Mouse (Mus musculus) heart, postnatal 0 days (tissue): Measurements from ENCODE around the gene Ell3. TPM values are rescaled to one million over a fixed set of nuclear protein-coding genes. Genes with fewer than 3 reads are reported as not detected.
A peak's percentile ranks its signal among the peaks of the same experiment; 100 is the strongest.

Source experiments
- ATAC-seq: fragments of 200-750 bp; cut with Nextera tagmentation; 2 replicates; pipeline ENCODE4 v1.8.0; 2017; ENCODE audit warnings: low read depth, moderate number of reproducible peaks, moderate library complexity; ENCODE audit not compliant: insufficient read depth
- DNase-seq: peaks from one replicate; pipeline ENCODE4 v3.0.0-alpha.2; 2016; ENCODE audit warnings: low spot score
- H3K27ac ChIP-seq: fragments of 300-500 bp; sonication (generic); 2 replicates; pipeline ENCODE4 v1.5.1; 2014; ENCODE audit warnings: low read depth, mild to moderate bottlenecking
- H3K27me3 ChIP-seq: fragments of 300-500 bp; sonication (generic); 2 replicates; pipeline ENCODE4 v1.6.1; 2014; ENCODE audit warnings: low read length, mixed read lengths; ENCODE audit not compliant: control insufficient read depth, insufficient read depth
- H3K36me3 ChIP-seq: fragments of 300-500 bp; sonication (generic); replicated peaks from 2 replicates; pipeline ENCODE4 v1.6.1; 2014; ENCODE audit warnings: low read length, mixed read lengths; ENCODE audit not compliant: control insufficient read depth, insufficient read depth
- H3K4me1 ChIP-seq: fragments of 300-500 bp; sonication (generic); 2 replicates; pipeline ENCODE4 v1.6.1; 2014; ENCODE audit warnings: antibody characterized with exemption; ENCODE audit not compliant: control insufficient read depth, insufficient read depth
- H3K4me2 ChIP-seq: fragments of 300-500 bp; sonication (generic); 2 replicates; pipeline ENCODE4 v1.6.1; 2014; ENCODE audit warnings: low read depth, mild to moderate bottlenecking, low read length, moderate library complexity
- H3K4me3 ChIP-seq: fragments of 300-500 bp; sonication (generic); 2 replicates; pipeline ENCODE4 v1.5.1; 2014; ENCODE audit warnings: low read depth, low read length
- H3K9ac ChIP-seq: fragments of 300-500 bp; sonication (generic); replicated peaks from 2 replicates; pipeline ENCODE4 v1.6.1; 2014; ENCODE audit warnings: low read depth, low read length, mixed read lengths
- H3K9me3 ChIP-seq: fragments of 300-500 bp; sonication (generic); replicated peaks from 2 replicates; pipeline ENCODE4 v1.6.1; 2016; ENCODE audit warnings: low read length; ENCODE audit not compliant: control insufficient read depth
- CTCF ChIP-seq: IDR thresholded peaks from 2 replicates; pipeline ENCODE4 v1.5.1; 2016; ENCODE audit warnings: antibody characterized with exemption, control low read depth, low read depth
- EP300 ChIP-seq: IDR thresholded peaks from 2 replicates; pipeline ENCODE4 v1.6.1; 2016; ENCODE audit warnings: antibody characterized with exemption, low read depth
- WGBS: fragments of 180-500 bp; shearing (Covaris S2); extraction: QIAGEN DNeasy Blood & Tissue Kit; methylation state at CpG from one replicate; pipeline ENCODE4 v1.1.7; 2014; 5-methylcytosine and 5-hydroxymethylcytosine counted together
- polyA plus RNA-seq: library from polyadenylated mRNA; unstranded; fragments of >200 nt; fragmentation: Nextera tagmentation; extraction: Ambion mirVana; gene quantifications from 2 replicates; pipeline ENCODE4 v1.2.1, GENCODE M21; 2015
- total RNA-seq: library from RNA; depleted of rRNA; stranded (reverse); fragments of >200 nt; gene quantifications from 2 replicates; pipeline ENCODE4 v1.2.3, GENCODE M21; 2014; ENCODE audit warnings: low replicate concordance

Ell3 gene
- total and polyA plus RNA-seq, 2 experiments from 2014 or later = 0.55 TPM; not detected in 1

- H3K4me1 ChIP-seq = peaks cover 24% of the 10 kb centered on the region
- H3K4me3 ChIP-seq = peak within 1 kb of the TSS; percentile 62
- peak within 1 kb of the TSS; percentile 83 for H3K27ac ChIP-seq
- peak; percentile 84 for ATAC-seq
- TF ChIP-seq EP300 (no peak), CTCF (no peak)
- no peaks in the 10 kb centered on the region for H3K27me3 ChIP-seq
- DNase-seq = peak; percentile 81
- peaks cover 27% of the 10 kb centered on the region for H3K36me3 ChIP-seq
- H3K9me3 ChIP-seq = no peaks in the 10 kb centered on the region
- WGBS = 4% methylated on average over 41 of the region's 41 CpGs
- peak within 1 kb of the TSS; percentile 62 for H3K9ac ChIP-seq
- peak within 1 kb of the TSS; percentile 79 for H3K4me2 ChIP-seq
Observed at GRCm38 (mm10) chr2:121456692-121457642, 12.9 kb upstream of the Ell3 start, which contains the start of gene Serinc4. Serinc4 (minus strand) TSS chr2:121456781.

GRCm38 (mm10) chr2:121455534-121455933 is 11.5 kb upstream of the Ell3 start:
- H3K4me1 ChIP-seq = peaks cover 33% of the 10 kb centered on the region
- no peak overlapping the region for H3K4me3 ChIP-seq
- DNase-seq (no peak), ATAC-seq (no peak)
- H3K9ac ChIP-seq = no peak overlapping the region
- no peaks in the 10 kb centered on the region for H3K9me3 ChIP-seq
- no peak overlapping the region for H3K4me2 ChIP-seq
- WGBS = 71% methylated on average over 5 of the region's 5 CpGs
- peaks cover 31% of the 10 kb centered on the region for H3K36me3 ChIP-seq
- H3K27ac ChIP-seq = no peak overlapping the region
- no peak for TF ChIP-seq EP300
- no peak for TF ChIP-seq CTCF
- H3K27me3 ChIP-seq = no peaks in the 10 kb centered on the region

- Histone ChIP-seq H3K36me3 (peaks cover 29% of the 10 kb centered on the region), H3K4me3 (no peak overlapping the region), H3K4me2 (no peak overlapping the region), H3K9ac (no peak overlapping the region), H3K4me1 (peaks cover 33% of the 10 kb centered on the region), H3K9me3 (no peaks in the 10 kb centered on the region), H3K27ac (peak overlapping the region; percentile 61), H3K27me3 (no peaks in the 10 kb centered on the region)
- no peak for ATAC-seq
- 86% methylated on average over 6 of the region's 6 CpGs for WGBS
- no peak for TF ChIP-seq CTCF
- TF ChIP-seq EP300 = no peak
- DNase-seq = no peak
Observed at GRCm38 (mm10) chr2:121453917-121454316, 9.8 kb upstream of the Ell3 start.

- TF ChIP-seq EP300 (no peak), CTCF (no peak)
- Histone ChIP-seq H3K36me3 (peaks cover 22% of the 10 kb centered on the region), H3K4me2 (no peak within 1 kb of the TSS; the same call in 1 of the 2 replicates), H3K9me3 (no peaks in the 10 kb centered on the region), H3K4me1 (peaks cover 34% of the 10 kb centered on the region), H3K9ac (no peak within 1 kb of the TSS), H3K27ac (peak within 1 kb of the TSS; percentile 61), H3K4me3 (no peak within 1 kb of the TSS), H3K27me3 (no peaks in the 10 kb centered on the region)
- 34% methylated on average over 4 of the region's 4 CpGs for WGBS
- ATAC-seq = no peak
- peak; percentile 37 for DNase-seq
Observed at GRCm38 (mm10) chr2:121452990-121453389, 8.9 kb upstream of the Ell3 start, which contains the start of gene Hypk. Hypk (plus strand) TSS chr2:121453290.

GRCm38 (mm10) chr2:121452361-121452760 is 8.3 kb upstream of the Ell3 start:
- Histone ChIP-seq H3K27ac (peak overlapping the region; percentile 61), H3K36me3 (peaks cover 21% of the 10 kb centered on the region), H3K27me3 (no peaks in the 10 kb centered on the region), H3K9me3 (no peaks in the 10 kb centered on the region), H3K9ac (no peak overlapping the region), H3K4me1 (peaks cover 34% of the 10 kb centered on the region), H3K4me3 (no peak overlapping the region), H3K4me2 (no peak overlapping the region; the same call in 1 of the 2 replicates)
- DNase-seq (peak; percentile 27), ATAC-seq (no peak)
- TF ChIP-seq CTCF = no peak
- TF ChIP-seq EP300 = no peak
- WGBS = 39% methylated on average over 4 of the region's 4 CpGs
